10 mouse cellular contexts compared by ENCODE assay signal in the genomic region with DNA sequence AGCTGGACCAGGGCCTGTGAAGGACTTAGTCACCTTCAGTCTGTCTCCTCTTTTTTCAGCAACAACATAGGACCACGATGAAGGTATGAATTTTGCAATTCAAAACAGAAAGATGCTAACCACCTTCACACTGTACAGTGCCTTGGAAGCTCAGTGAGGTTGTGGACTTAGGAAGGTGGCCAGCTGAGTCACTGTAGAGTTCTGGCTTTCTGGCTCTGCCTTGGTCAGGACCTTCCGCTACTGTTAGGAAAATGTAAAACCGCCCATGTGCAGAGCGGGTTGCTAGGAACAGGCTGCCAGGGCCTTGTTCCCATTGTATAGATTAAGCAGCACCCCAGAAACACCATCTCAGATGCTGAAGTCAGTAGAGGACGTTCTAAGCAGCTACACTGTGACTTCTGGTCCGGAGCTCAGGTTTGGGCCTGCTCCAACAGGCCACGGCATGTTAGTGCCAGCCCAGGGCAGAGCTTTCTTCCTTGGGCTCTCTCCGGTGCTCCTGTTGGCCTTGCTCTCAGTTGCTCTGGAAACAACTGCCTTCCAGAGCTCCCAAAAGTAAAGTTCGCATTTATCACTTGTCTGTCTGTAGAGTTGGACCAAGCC.
DNase-seq lines count a peak whose midpoint lies in the region; ATAC-seq lines count a peak whose summit lies in the region.
"Had no signal": no experiment of that assay in that cellular context is flagged by ENCODE, and none has a peak within 500 bp of the region (broad histone marks: within the 10 kb centered on the region; RNA-seq: fewer than 3 reads in every experiment).

No protein-coding gene starts in this region.

- DNase-seq in hindbrain, embryonic 10.5 days (ENCODE audit: low spot score) = no peak
- no peak for DNase-seq in hindbrain, embryonic 11.5 days (ENCODE audit: low spot score)
- DNase-seq in NIH3T3 (ENCODE audit: low read depth) = peak; percentile 71
- no peak for DNase-seq in ovary, postnatal 10 days (ENCODE audit: low spot score)
- no peak for DNase-seq in thymus, postnatal 14 days
- DNase-seq: kidney, postnatal 14 days had no signal

- no peaks in the 10 kb centered on the region for H3K36me3 ChIP-seq in hindbrain, embryonic 10.5 days
- no peaks in the 10 kb centered on the region for H3K36me3 ChIP-seq in hindbrain, embryonic 11.5 days (ENCODE audit: control insufficient read depth, insufficient read depth, low read length)
- H3K36me3 ChIP-seq in hindbrain, embryonic 12.5 days = no peaks in the 10 kb centered on the region
- H3K36me3 ChIP-seq: liver, embryonic 15.5 days had no signal

- peak overlapping the region; percentile 69 for H3K27ac ChIP-seq in hindbrain, embryonic 10.5 days
- no peak overlapping the region for H3K27ac ChIP-seq in hindbrain, embryonic 11.5 days (ENCODE audit: low read depth, low read length)
- H3K27ac ChIP-seq in hindbrain, embryonic 12.5 days = peak overlapping the region; percentile 30; the same call in 1 of the 2 replicates
- H3K27ac ChIP-seq: liver, embryonic 15.5 days; stomach, postnatal 0 days had no signal

- H3K9me3 ChIP-seq in hindbrain, embryonic 10.5 days = no peaks in the 10 kb centered on the region
- H3K9me3 ChIP-seq in hindbrain, embryonic 11.5 days (ENCODE audit: control insufficient read depth, low read length) = no peaks in the 10 kb centered on the region
- H3K9me3 ChIP-seq in hindbrain, embryonic 12.5 days (replicated peaks) = no peaks in the 10 kb centered on the region
- H3K9me3 ChIP-seq: liver, embryonic 15.5 days had no signal

- no peak overlapping the region for H3K4me2 ChIP-seq in hindbrain, embryonic 11.5 days (replicated peaks; ENCODE audit: low read depth, low read length)
- H3K4me2 ChIP-seq in hindbrain, embryonic 12.5 days (replicated peaks) = no peak overlapping the region
- H3K4me2 ChIP-seq: liver, embryonic 15.5 days had no signal

- WGBS in hindbrain, embryonic 10.5 days = 81% methylated on average over 9 of the region's 9 CpGs
- WGBS in hindbrain, embryonic 11.5 days = 81% methylated on average over 9 of the region's 9 CpGs
- WGBS in hindbrain, embryonic 12.5 days = 81% methylated on average over 9 of the region's 9 CpGs

- ATAC-seq in hindbrain, embryonic 11.5 days (ENCODE audit: low FRiP score) = no peak
- ATAC-seq in cerebellum, adult (ENCODE audit: insufficient number of reproducible peaks, low FRiP score, low TSS enrichment) = peak; percentile 41; the same call in 1 of the 2 replicates
- no peak for ATAC-seq in hindbrain, embryonic 12.5 days (ENCODE audit: low FRiP score)

- peaks cover 45% of the 10 kb centered on the region for H3K4me1 ChIP-seq in hindbrain, embryonic 10.5 days (replicated peaks)
- H3K4me1 ChIP-seq in hindbrain, embryonic 11.5 days (replicated peaks; ENCODE audit: control insufficient read depth, insufficient read depth, low read length) = 0 out of 2 replicates have a peak, but pooled peaks cover 2% of the 10 kb centered on the region
- H3K4me1 ChIP-seq in hindbrain, embryonic 12.5 days = peaks cover 37% of the 10 kb centered on the region

- no peaks in the 10 kb centered on the region for H3K27me3 ChIP-seq in hindbrain, embryonic 10.5 days (ENCODE audit: insufficient read depth, poor library complexity, severe bottlenecking)
- no peaks in the 10 kb centered on the region for H3K27me3 ChIP-seq in hindbrain, embryonic 11.5 days (ENCODE audit: control insufficient read depth, insufficient read depth, low read length)
- no peaks in the 10 kb centered on the region for H3K27me3 ChIP-seq in hindbrain, embryonic 12.5 days
- H3K27me3 ChIP-seq: liver, embryonic 15.5 days had no signal

- no peak overlapping the region for H3K9ac ChIP-seq in hindbrain, embryonic 11.5 days (ENCODE audit: low read depth, low read length)
- H3K9ac ChIP-seq in hindbrain, embryonic 12.5 days = no peak overlapping the region
- H3K9ac ChIP-seq: liver, embryonic 15.5 days had no signal

- no peak overlapping the region for H3K4me3 ChIP-seq in hindbrain, embryonic 10.5 days
- no peak overlapping the region for H3K4me3 ChIP-seq in hindbrain, embryonic 11.5 days (ENCODE audit: low read depth, low read length)
- no peak overlapping the region for H3K4me3 ChIP-seq in hindbrain, embryonic 12.5 days
- H3K4me3 ChIP-seq: liver, embryonic 15.5 days had no signal
